Mouse (Mus musculus): ENCODE measurements around the gene Atp2b1. TPM values are rescaled to one million over a fixed set of nuclear protein-coding genes. Genes with fewer than 3 reads are reported as not detected.

Atp2b1 gene
- total and polyA plus RNA-seq, 3 experiments, result 25.0 to 41.7 (median 31.7) TPM

- H3K4me1 ChIP-seq (ENCODE audit: control insufficient read depth in 1 of 2, insufficient read depth in 2 of 2), result no peaks in the 10 kb centered on the region
- no peak overlapping the region for H3K4me2 ChIP-seq (ENCODE audit: insufficient read depth, low read depth, poor library complexity, severe bottlenecking)
- H3K27ac ChIP-seq (ENCODE audit: insufficient read depth, low read depth), result no peak overlapping the region
- H3K9me3 ChIP-seq (replicated peaks; ENCODE audit: low read length), result no peaks in the 10 kb centered on the region
- no peak for TF ChIP-seq IRF4 (IDR thresholded peaks at IDR 0.05; ENCODE audit: low read depth, low read length)
- no peak for DNase-seq (ENCODE audit: extremely low read depth)
- dilution Hi-C loops (cut with MboI; ENCODE audit: extremely low pct_ligation_motif_present, extremely low pct_unique_long_range_greater_than_20kb, low sequenced_read_pairs), result no loop called here
- peaks cover 32 to 84% of the 10 kb centered on the region in 2 experiments for H3K36me3 ChIP-seq (replicated peaks in 1 of 2; ENCODE audit: control insufficient read depth in 1 of 2, insufficient read depth in 1 of 2, low read length in 1 of 2)
- H3K4me3 ChIP-seq (replicated peaks in 1 of 3; ENCODE audit: low read depth in 2 of 3, low read length in 2 of 3, poor library complexity in 1 of 3), result no peak overlapping the region
- no peak overlapping the region for H3K9ac ChIP-seq (ENCODE audit: insufficient read depth, low read depth)
- in situ Hi-C loops (cut with MboI; ENCODE audit: low pct_ligation_motif_present, low pct_unique_long_range_greater_than_20kb, low sequenced_read_pairs), result no loop called here
- no peaks in the 10 kb centered on the region for H3K27me3 ChIP-seq (replicated peaks)
- H3K79me2 ChIP-seq (replicated peaks; ENCODE audit: control insufficient read depth, extremely low read depth, insufficient read depth, poor library complexity, severe bottlenecking), result no peaks in the 10 kb centered on the region
These were observed 96.9 kb downstream of the Atp2b1 start for GRCm38 (mm10) chr10:99011084-99011483.

GRCm38 (mm10) chr10:99012086-99012485, 97.9 kb downstream of the Atp2b1 start:
- Histone ChIP-seq H3K27me3 (replicated peaks) (no peaks in the 10 kb centered on the region), H3K4me3 (replicated peaks in 1 of 3; ENCODE audit: low read depth in 2 of 3, low read length in 2 of 3, poor library complexity in 1 of 3) (no peak overlapping the region), H3K9me3 (replicated peaks; ENCODE audit: low read length) (no peaks in the 10 kb centered on the region), H3K27ac (ENCODE audit: insufficient read depth, low read depth) (no peak overlapping the region), H3K36me3 (replicated peaks in 1 of 2; ENCODE audit: control insufficient read depth in 1 of 2, insufficient read depth in 1 of 2, low read length in 1 of 2) (peaks cover 32 to 85% of the 10 kb centered on the region in 2 experiments), H3K9ac (ENCODE audit: insufficient read depth, low read depth) (no peak overlapping the region), H3K4me1 (ENCODE audit: control insufficient read depth in 1 of 2, insufficient read depth in 2 of 2) (no peaks in the 10 kb centered on the region), H3K4me2 (ENCODE audit: insufficient read depth, low read depth, poor library complexity, severe bottlenecking) (no peak overlapping the region), H3K79me2 (replicated peaks; ENCODE audit: control insufficient read depth, extremely low read depth, insufficient read depth, poor library complexity, severe bottlenecking) (no peaks in the 10 kb centered on the region)
- in situ Hi-C loops (cut with MboI; ENCODE audit: low pct_ligation_motif_present, low pct_unique_long_range_greater_than_20kb, low sequenced_read_pairs) (no loop called here), dilution Hi-C loops (cut with MboI; ENCODE audit: extremely low pct_ligation_motif_present, extremely low pct_unique_long_range_greater_than_20kb, low sequenced_read_pairs) (no loop called here)
- no peak for DNase-seq (ENCODE audit: extremely low read depth)
- TF ChIP-seq TCF12 (IDR thresholded peaks at IDR 0.05; ENCODE audit: low read depth, low read length) (no peak), NELFE (IDR thresholded peaks at IDR 0.05; ENCODE audit: low read depth, low read length) (no peak), POLR2AphosphoS2 (IDR thresholded peaks at IDR 0.05; ENCODE audit: low read depth, low read length) (no peak), ZKSCAN1 (IDR thresholded peaks at IDR 0.05; ENCODE audit: borderline replicate concordance, low read depth, low read length) (no peak), MXI1 (IDR thresholded peaks at IDR 0.05; ENCODE audit: low read depth, low read length) (no peak), BHLHE40 (IDR thresholded peaks at IDR 0.05; ENCODE audit: low read depth, low read length) (no peak), MAZ (IDR thresholded peaks at IDR 0.05; ENCODE audit: low read depth, low read length) (no peak), POLR2A (IDR thresholded peaks at IDR 0.05; ENCODE audit: low read depth, low read length) (no peak), ETS1 (conservative IDR thresholded peaks at IDR 0.05; ENCODE audit: low read depth, low read length) (no peak), TBP (conservative IDR thresholded peaks at IDR 0.05; ENCODE audit: low read depth, low read length) (no peak), CHD2 (IDR thresholded peaks at IDR 0.05; ENCODE audit: low read length) (no peak), ZC3H11A (IDR thresholded peaks at IDR 0.05; ENCODE audit: low read depth, low read length) (no peak), SIN3A (IDR thresholded peaks at IDR 0.05; ENCODE audit: low read length) (no peak), MAX (IDR thresholded peaks at IDR 0.05; ENCODE audit: low read length) (no peak), KAT2A (IDR thresholded peaks at IDR 0.05; ENCODE audit: insufficient replicate concordance, low read length) (no peak), RAD21 (IDR thresholded peaks at IDR 0.05; ENCODE audit: low read depth, low read length) (no peak), MAFK (IDR thresholded peaks at IDR 0.05; ENCODE audit: insufficient replicate concordance, low read length) (no peak), E2F4 (IDR thresholded peaks at IDR 0.05; ENCODE audit: insufficient replicate concordance, low read depth, low read length) (no peak), ELF1 (IDR thresholded peaks at IDR 0.05; ENCODE audit: low read depth, low read length) (no peak), USF2 (conservative IDR thresholded peaks at IDR 0.05; ENCODE audit: low read depth, low read length) (no peak)

Measured in CH12.LX (cell line).